Mouse (Mus musculus): ENCODE measurements around the gene Brat1. TPM values are rescaled to one million over a fixed set of nuclear protein-coding genes. Genes with fewer than 3 reads are reported as not detected.

The Brat1 gene
- polyA plus RNA-seq, 2 experiments = 4.5 to 5.1 TPM

DNA sequence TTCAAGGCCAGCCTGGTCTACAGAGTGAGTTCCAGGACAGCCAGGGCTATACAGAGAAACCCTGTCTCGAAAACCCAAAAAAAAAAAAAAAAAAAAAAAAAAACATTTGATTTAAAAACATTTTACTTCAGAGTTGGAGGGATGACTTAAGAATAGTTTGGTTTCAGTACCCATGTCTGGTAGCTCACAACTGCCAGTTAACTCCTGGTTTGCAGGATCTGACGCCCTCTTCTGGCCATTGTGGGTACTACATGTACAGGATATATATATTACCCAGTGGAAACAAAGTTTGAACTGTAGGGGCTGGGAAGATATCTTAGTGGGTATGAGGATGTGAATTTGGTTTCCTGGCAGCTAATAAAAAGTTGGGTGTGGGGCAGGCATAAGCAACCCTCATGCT is 46.1 kb downstream of the Brat1 start:
- no peak overlapping the region for H3K4me3 ChIP-seq (ENCODE audit: insufficient read depth in 1 of 2, low read depth in 2 of 2, low read length in 2 of 2)
- H3K4me2 ChIP-seq (ENCODE audit: low read depth) = no peak overlapping the region
- WGBS (ENCODE audit: insufficient replicate concordance) = 0% methylated on average over 1 of the region's 2 CpGs
- TF ChIP-seq EP300 (IDR thresholded peaks at IDR 0.05; ENCODE audit: low read depth) = no peak
- TF ChIP-seq CTCF (IDR thresholded peaks at IDR 0.05; ENCODE audit: low read depth) = peak; percentile 69
- H3K27me3 ChIP-seq (ENCODE audit: control insufficient read depth, insufficient read depth, low read length) = no peaks in the 10 kb centered on the region
- H3K4me1 ChIP-seq (replicated peaks; ENCODE audit: control insufficient read depth in 2 of 2, insufficient read depth in 2 of 2, low read length in 1 of 2) = peaks cover 0 to 5% of the 10 kb centered on the region in 2 experiments; a peak in 1 of 4 replicates
- no peaks in the 10 kb centered on the region for H3K9me3 ChIP-seq (ENCODE audit: control insufficient read depth, low read length)
- H3K9ac ChIP-seq (replicated peaks) = no peak overlapping the region
- DNase-seq (ENCODE audit: low read depth in 3 of 3, low spot score in 3 of 3) (no peak), ATAC-seq (ENCODE audit: insufficient read depth) (no peak)
- no peak overlapping the region for H3K27ac ChIP-seq
- H3K36me3 ChIP-seq (replicated peaks; ENCODE audit: control insufficient read depth, insufficient read depth, low read depth) = no peaks in the 10 kb centered on the region

DNA sequence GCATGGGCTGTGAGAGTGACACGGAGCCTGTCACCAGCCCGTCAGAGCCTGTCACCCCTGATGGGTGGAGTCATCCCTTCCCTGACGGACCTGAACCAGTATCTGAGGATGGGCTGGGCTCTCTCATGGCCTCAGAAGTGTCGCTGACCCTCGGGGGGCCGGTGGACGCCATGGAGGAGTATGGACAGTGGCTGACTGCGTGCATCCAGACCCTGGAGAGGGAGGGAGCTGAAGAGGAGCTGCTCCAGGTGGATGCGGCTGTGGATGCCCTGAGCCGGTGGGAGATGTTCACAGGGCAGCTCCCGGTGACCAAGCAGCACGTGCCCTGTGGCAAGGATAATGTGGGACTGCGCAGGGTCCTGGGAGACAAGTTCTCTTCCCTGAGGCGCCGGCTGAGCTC is 47.2 kb downstream of the Brat1 start:
- DNase-seq (ENCODE audit: low read depth in 3 of 3, low spot score in 3 of 3) (no peak), ATAC-seq (ENCODE audit: insufficient read depth) (no peak)
- no peaks in the 10 kb centered on the region for H3K9me3 ChIP-seq (ENCODE audit: control insufficient read depth, low read length)

DNA sequence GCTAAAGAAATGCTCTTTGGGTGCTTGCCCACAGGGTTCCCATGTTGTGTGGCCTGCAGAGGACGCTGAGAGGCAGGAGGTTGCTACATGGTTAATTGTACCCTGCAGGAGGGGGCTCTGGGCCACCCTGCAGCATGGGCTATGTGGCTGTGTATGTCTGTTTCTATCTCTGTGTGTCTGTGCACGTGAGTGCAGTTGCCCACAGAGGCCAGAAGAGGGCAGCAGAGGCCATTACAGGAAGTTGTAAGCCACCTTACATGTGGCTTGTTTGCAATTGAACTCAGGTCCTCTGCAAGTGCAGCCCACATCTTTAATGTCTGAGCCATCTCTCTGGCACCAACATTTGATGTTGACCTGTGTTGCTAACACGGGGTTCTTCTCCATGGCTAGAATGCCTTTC is 47.8 kb downstream of the Brat1 start:
- no peak for TF ChIP-seq EP300 (IDR thresholded peaks at IDR 0.05; ENCODE audit: low read depth)
- TF ChIP-seq CTCF (IDR thresholded peaks at IDR 0.05; ENCODE audit: low read depth) = peak; percentile 70
- WGBS (ENCODE audit: insufficient replicate concordance) = 72% methylated on average over 3 of the region's 3 CpGs
- Histone ChIP-seq H3K36me3 (replicated peaks; ENCODE audit: control insufficient read depth, insufficient read depth, low read depth) (no peaks in the 10 kb centered on the region), H3K27me3 (ENCODE audit: control insufficient read depth, insufficient read depth, low read length) (no peaks in the 10 kb centered on the region), H3K4me1 (replicated peaks; ENCODE audit: control insufficient read depth in 2 of 2, insufficient read depth in 2 of 2, low read length in 1 of 2) (peaks cover 0 to 5% of the 10 kb centered on the region in 2 experiments; a peak in 1 of 4 replicates), H3K4me2 (ENCODE audit: low read depth) (no peak overlapping the region), H3K9ac (replicated peaks) (no peak overlapping the region), H3K4me3 (ENCODE audit: insufficient read depth in 1 of 2, low read depth in 2 of 2, low read length in 2 of 2) (no peak overlapping the region), H3K9me3 (ENCODE audit: control insufficient read depth, low read length) (no peaks in the 10 kb centered on the region), H3K27ac (no peak overlapping the region)
- ATAC-seq (ENCODE audit: insufficient read depth) (no peak), DNase-seq (ENCODE audit: low read depth in 3 of 3, low spot score in 3 of 3) (no peak)

More for the DNA sequence above, 47.2 kb downstream of the Brat1 start:
- Histone ChIP-seq H3K4me3 (ENCODE audit: insufficient read depth in 1 of 2, low read depth in 2 of 2, low read length in 2 of 2) (no peak overlapping the region), H3K4me2 (ENCODE audit: low read depth) (no peak overlapping the region), H3K9ac (replicated peaks) (no peak overlapping the region), H3K36me3 (replicated peaks; ENCODE audit: control insufficient read depth, insufficient read depth, low read depth) (no peaks in the 10 kb centered on the region), H3K27ac (no peak overlapping the region), H3K27me3 (ENCODE audit: control insufficient read depth, insufficient read depth, low read length) (no peaks in the 10 kb centered on the region), H3K4me1 (replicated peaks; ENCODE audit: control insufficient read depth in 2 of 2, insufficient read depth in 2 of 2, low read length in 1 of 2) (peaks cover 0 to 5% of the 10 kb centered on the region in 2 experiments; a peak in 1 of 4 replicates)
- 82% methylated on average over 15 of the region's 15 CpGs for WGBS (ENCODE audit: insufficient replicate concordance)
- TF ChIP-seq CTCF (IDR thresholded peaks at IDR 0.05; ENCODE audit: low read depth) = no peak
- no peak for TF ChIP-seq EP300 (IDR thresholded peaks at IDR 0.05; ENCODE audit: low read depth)

DNA sequence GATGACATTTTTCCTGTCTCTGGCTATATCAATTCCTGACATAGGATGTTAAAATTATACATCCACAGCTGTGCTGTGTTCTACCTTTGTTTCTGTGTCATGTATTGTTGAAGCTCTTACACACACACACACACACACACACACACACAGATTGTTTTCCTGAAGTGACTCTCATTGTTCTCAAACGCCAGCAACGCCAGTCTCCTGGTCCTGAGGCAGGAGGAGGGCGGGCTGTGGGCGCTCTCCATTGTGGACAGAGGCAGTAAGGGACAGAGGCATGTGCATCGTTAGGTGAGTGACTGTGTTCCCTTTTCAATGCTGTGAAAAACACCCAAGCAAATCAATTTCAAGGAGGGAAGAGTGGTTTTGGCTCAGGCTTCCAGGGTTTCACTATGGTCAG is 48.4 kb downstream of the Brat1 start:
- Histone ChIP-seq H3K36me3 (replicated peaks; ENCODE audit: control insufficient read depth, insufficient read depth, low read depth) (no peaks in the 10 kb centered on the region), H3K4me3 (ENCODE audit: insufficient read depth in 1 of 2, low read depth in 2 of 2, low read length in 2 of 2) (no peak overlapping the region), H3K4me1 (replicated peaks; ENCODE audit: control insufficient read depth in 2 of 2, insufficient read depth in 2 of 2, low read length in 1 of 2) (peaks cover 0 to 5% of the 10 kb centered on the region in 2 experiments; a peak in 1 of 4 replicates), H3K27me3 (ENCODE audit: control insufficient read depth, insufficient read depth, low read length) (no peaks in the 10 kb centered on the region), H3K27ac (no peak overlapping the region), H3K9ac (replicated peaks) (no peak overlapping the region), H3K9me3 (ENCODE audit: control insufficient read depth, low read length) (no peaks in the 10 kb centered on the region), H3K4me2 (ENCODE audit: low read depth) (no peak overlapping the region)
- no peak for ATAC-seq (ENCODE audit: insufficient read depth)
- no peak for TF ChIP-seq EP300 (IDR thresholded peaks at IDR 0.05; ENCODE audit: low read depth)
- no peak for TF ChIP-seq CTCF (IDR thresholded peaks at IDR 0.05; ENCODE audit: low read depth)
- DNase-seq (ENCODE audit: low read depth in 3 of 3, low spot score in 3 of 3) = no peak
- 81% methylated on average over 5 of the region's 5 CpGs for WGBS (ENCODE audit: insufficient replicate concordance)

DNA sequence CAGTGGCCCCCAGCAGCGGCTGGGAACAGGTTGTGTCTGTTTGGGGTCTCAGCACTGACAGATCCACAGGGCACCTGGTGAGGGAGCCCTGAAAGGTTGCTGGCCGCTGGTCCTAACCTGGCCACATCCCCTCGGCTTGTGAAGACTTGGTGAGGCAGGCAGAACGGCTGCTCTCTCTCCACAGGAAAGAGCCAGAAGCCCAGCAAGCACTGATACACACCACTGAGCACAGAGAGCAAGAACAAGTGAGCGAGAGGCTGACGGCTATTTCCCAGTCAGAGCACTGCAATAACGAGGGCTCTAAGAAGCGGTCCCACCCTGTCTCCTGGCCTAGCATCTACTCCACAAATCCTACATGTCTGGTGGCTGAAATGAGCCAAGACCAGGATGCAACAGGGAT is 54.1 kb downstream of the Brat1 start:
- Histone ChIP-seq H3K27me3 (ENCODE audit: control insufficient read depth, insufficient read depth, low read length) (no peaks in the 10 kb centered on the region), H3K4me3 (ENCODE audit: insufficient read depth in 1 of 2, low read depth in 2 of 2, low read length in 2 of 2) (no peak overlapping the region), H3K9me3 (ENCODE audit: control insufficient read depth, low read length) (no peaks in the 10 kb centered on the region), H3K36me3 (replicated peaks; ENCODE audit: control insufficient read depth, insufficient read depth, low read depth) (peaks cover 5% of the 10 kb centered on the region), H3K4me1 (replicated peaks; ENCODE audit: control insufficient read depth in 2 of 2, insufficient read depth in 2 of 2, low read length in 1 of 2) (no peaks in the 10 kb centered on the region), H3K9ac (replicated peaks) (no peak overlapping the region), H3K27ac (no peak overlapping the region), H3K4me2 (ENCODE audit: low read depth) (no peak overlapping the region)
- WGBS (ENCODE audit: insufficient replicate concordance) = 81% methylated on average over 8 of the region's 8 CpGs
- DNase-seq (ENCODE audit: low read depth in 3 of 3, low spot score in 3 of 3) (no peak), ATAC-seq (ENCODE audit: insufficient read depth) (no peak)
- TF ChIP-seq EP300 (IDR thresholded peaks at IDR 0.05; ENCODE audit: low read depth) = no peak
- TF ChIP-seq CTCF (IDR thresholded peaks at IDR 0.05; ENCODE audit: low read depth) = no peak
